In the genomic region with DNA sequence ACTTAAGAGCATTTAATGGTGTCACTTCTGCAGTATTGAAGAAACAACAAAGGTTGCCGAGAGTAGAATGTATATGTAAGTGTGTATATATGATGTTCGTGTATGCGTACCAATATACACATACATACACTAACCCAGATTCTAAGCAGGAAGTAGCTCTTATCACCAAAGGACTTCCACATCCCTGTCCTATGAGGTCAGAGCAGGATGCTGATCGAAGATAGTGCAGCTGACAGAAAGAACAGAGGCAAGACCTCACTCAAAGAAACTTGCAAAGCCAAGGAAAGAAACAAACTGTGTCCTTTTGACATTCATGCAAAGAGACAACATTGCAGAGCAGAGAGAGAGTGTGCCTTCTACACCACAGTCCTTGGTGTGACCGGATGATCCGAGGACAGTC, we compare ENCODE assay signal across 14 mouse cellular contexts.
DNase-seq lines count a peak whose midpoint lies in the region; ATAC-seq and TF ChIP-seq lines count a peak whose summit lies in the region.
"Had no signal": no experiment of that assay in that cellular context is flagged by ENCODE, and none has a peak within 500 bp of the region (broad histone marks: within the 10 kb centered on the region; RNA-seq: fewer than 3 reads in every experiment).

No protein-coding gene starts in this region.

- no peak for TF ChIP-seq CTCF in thymus, adult 2 months (IDR thresholded peaks at IDR 0.05; ENCODE audit: borderline replicate concordance, control insufficient read depth, extremely low read depth, insufficient read depth, low read length, poor library complexity)

- no peak; the same call in 1 of the 2 replicates for ATAC-seq in heart, embryonic 11.5 days (replicated peaks; ENCODE audit: insufficient number of reproducible peaks, low FRiP score, low TSS enrichment)
- no peak for ATAC-seq in kidney, embryonic 15.5 days (replicated peaks; ENCODE audit: low FRiP score)
- ATAC-seq: forebrain, postnatal 0 days had no signal

- H3K27ac ChIP-seq in heart, embryonic 11.5 days (ENCODE audit: low read depth, low read length) = 0 out of 2 replicates have a peak overlapping the region, but pooled peaks have one; percentile 29
- H3K27ac ChIP-seq in kidney, embryonic 15.5 days = 0 out of 2 replicates have a peak overlapping the region, but pooled peaks have one; percentile 32
- no peak overlapping the region for H3K27ac ChIP-seq in thymus, adult 2 months (ENCODE audit: control insufficient read depth, insufficient read depth, low read length)
- H3K27ac ChIP-seq: embryonic facial prominence, embryonic 12.5 days; liver, embryonic 13.5 days; midbrain, embryonic 10.5 days had no signal

- H3K9ac ChIP-seq in heart, embryonic 11.5 days (ENCODE audit: low read depth, low read length) = no peak overlapping the region
- H3K9ac ChIP-seq in kidney, embryonic 15.5 days = no peak overlapping the region
- H3K9ac ChIP-seq: embryonic facial prominence, embryonic 12.5 days; forebrain, postnatal 0 days; liver, embryonic 13.5 days had no signal

- no peak for TF ChIP-seq POLR2A in thymus, adult 2 months (IDR thresholded peaks at IDR 0.05; ENCODE audit: control insufficient read depth, extremely low read depth, insufficient read depth, low read length, poor library complexity)

- no peak for DNase-seq in heart, postnatal 14 days
- no peak for DNase-seq in kidney, adult 18-20 months
- peak; percentile 13 for DNase-seq in thymus, adult 2 months
- DNase-seq in thymus, adult 18-20 months = no peak
- DNase-seq in layer of hippocampus, adult 18-20 months (ENCODE audit: low spot score in 2 of 2) = no peak
- no peak for DNase-seq in adrenal gland, postnatal 4 days (ENCODE audit: low spot score in 2 of 2)
- DNase-seq: cerebellum, adult 18-20 months; forebrain, postnatal 0 days; kidney, postnatal 4 days; liver, embryonic 13.5 days had no signal

- no peaks in the 10 kb centered on the region for H3K9me3 ChIP-seq in heart, embryonic 11.5 days (replicated peaks; ENCODE audit: control insufficient read depth, low read length)
- H3K9me3 ChIP-seq in kidney, embryonic 15.5 days (replicated peaks) = no peaks in the 10 kb centered on the region
- H3K9me3 ChIP-seq: embryonic facial prominence, embryonic 12.5 days; liver, embryonic 13.5 days; midbrain, embryonic 10.5 days had no signal

- H3K27me3 ChIP-seq in heart, embryonic 11.5 days (ENCODE audit: control insufficient read depth, insufficient read depth, low read length) = no peaks in the 10 kb centered on the region
- H3K27me3 ChIP-seq in kidney, embryonic 15.5 days = no peaks in the 10 kb centered on the region
- no peaks in the 10 kb centered on the region for H3K27me3 ChIP-seq in thymus, adult 2 months (ENCODE audit: control insufficient read depth, insufficient read depth, low read length)
- H3K27me3 ChIP-seq: embryonic facial prominence, embryonic 12.5 days; liver, embryonic 13.5 days had no signal

- no peaks in the 10 kb centered on the region for H3K4me1 ChIP-seq in heart, embryonic 11.5 days (ENCODE audit: control insufficient read depth, insufficient read depth, low read length)
- no peaks in the 10 kb centered on the region for H3K4me1 ChIP-seq in kidney, embryonic 15.5 days
- H3K4me1 ChIP-seq in thymus, adult 2 months (replicated peaks; ENCODE audit: control insufficient read depth, insufficient read depth, low read length) = peaks cover 3% of the 10 kb centered on the region; the same call in 1 of the 2 replicates
- H3K4me1 ChIP-seq: embryonic facial prominence, embryonic 12.5 days; liver, embryonic 13.5 days; midbrain, embryonic 10.5 days had no signal

- intact Hi-C loops in heart, postnatal 14 days (cut with DNase I) = loop anchor here (5.0 kb wide), 1 partner anchor 37 kb away; no protein-coding TSS in a partner anchor

- WGBS in heart, embryonic 11.5 days (ENCODE audit: insufficient replicate concordance) = 64% methylated on average over 6 of the region's 6 CpGs
- 85% methylated on average over 6 of the region's 6 CpGs for WGBS in kidney, embryonic 15.5 days
- 75% methylated on average over 6 of the region's 6 CpGs for WGBS in thymus, adult 2 months

- no peaks in the 10 kb centered on the region for H3K36me3 ChIP-seq in heart, embryonic 11.5 days (ENCODE audit: control insufficient read depth, insufficient read depth, low read length)
- H3K36me3 ChIP-seq in kidney, embryonic 15.5 days = no peaks in the 10 kb centered on the region
- H3K36me3 ChIP-seq in thymus, adult 2 months (ENCODE audit: control insufficient read depth, insufficient read depth, low read length) = no peaks in the 10 kb centered on the region
- H3K36me3 ChIP-seq: embryonic facial prominence, embryonic 12.5 days; liver, embryonic 13.5 days; midbrain, embryonic 10.5 days had no signal

- H3K4me2 ChIP-seq in heart, embryonic 11.5 days = no peak overlapping the region
- H3K4me2 ChIP-seq in kidney, embryonic 15.5 days = no peak overlapping the region
- H3K4me2 ChIP-seq: embryonic facial prominence, embryonic 12.5 days; liver, embryonic 13.5 days had no signal

- no peak overlapping the region for H3K4me3 ChIP-seq in heart, embryonic 11.5 days (ENCODE audit: low read depth, low read length)
- no peak overlapping the region for H3K4me3 ChIP-seq in kidney, embryonic 15.5 days (replicated peaks)
- no peak overlapping the region for H3K4me3 ChIP-seq in thymus, adult 2 months (ENCODE audit: control insufficient read depth, insufficient read depth, low read length)
- H3K4me3 ChIP-seq: embryonic facial prominence, embryonic 12.5 days; liver, embryonic 13.5 days; midbrain, embryonic 10.5 days had no signal
